Mouse (Mus musculus): ENCODE measurements at regions not wholly inside any gene's neighbourhood (a gene's known extent, or its start where the extent isn't known, plus 50 kb on each side); places are given as distances from the start of the nearest gene placed in this dataset.
"Not testable (repeated sequence)": the region's sequence is repeated elsewhere in the genome, so short reads cannot be mapped to it uniquely, and the experiment has no call there.

GRCm38 (mm10) chrX:17818325-17818724 lies 246.2 kb upstream of the Fundc1 start:
- DNase-seq: no peak

DNA sequence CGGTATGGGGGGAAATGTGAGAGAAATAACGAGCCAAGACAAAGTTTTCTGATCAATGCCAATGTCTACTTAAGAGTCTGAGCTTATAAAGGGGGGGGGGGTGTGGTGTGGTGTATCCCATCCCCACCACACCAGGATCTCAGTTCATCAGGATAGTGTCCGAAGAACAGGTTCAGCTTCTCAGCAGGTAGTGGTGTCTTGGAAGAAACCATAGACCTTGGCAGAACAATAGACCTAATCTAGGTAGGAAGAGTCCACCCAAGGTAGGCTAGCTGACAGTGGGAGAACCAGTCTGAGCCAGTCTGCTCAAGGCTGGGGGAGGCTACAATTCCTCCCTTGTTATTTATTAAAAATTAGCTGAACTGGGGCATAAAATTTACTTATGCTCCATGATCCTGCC lies 245.5 kb upstream of the Fundc1 start:
- no peak for DNase-seq

DNA sequence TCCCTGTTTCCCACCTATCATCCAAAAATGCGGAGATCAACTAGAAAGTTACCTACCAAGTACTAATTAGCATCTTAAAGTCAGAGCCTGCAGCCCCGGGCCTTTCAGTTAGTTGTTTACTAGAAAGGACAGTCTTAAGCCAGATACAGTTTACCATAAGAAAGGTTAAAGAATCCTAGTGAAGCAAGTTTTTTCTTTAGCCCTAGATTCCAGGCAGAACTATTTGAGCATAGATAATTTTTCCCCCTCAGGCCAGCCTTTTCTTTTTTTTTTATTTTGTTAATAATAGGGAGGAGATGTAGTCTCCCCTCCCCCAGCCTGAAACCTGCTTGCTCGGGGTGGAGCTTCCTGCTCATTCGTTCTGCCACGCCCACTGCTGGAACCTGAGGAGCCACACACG lies 215.9 kb upstream of the Fundc1 start:
- DNase-seq: not testable (repeated sequence)

GRCm38 (mm10) chrX:17775886-17776285 lies 203.8 kb upstream of the Fundc1 start:
- no peak for DNase-seq

DNA sequence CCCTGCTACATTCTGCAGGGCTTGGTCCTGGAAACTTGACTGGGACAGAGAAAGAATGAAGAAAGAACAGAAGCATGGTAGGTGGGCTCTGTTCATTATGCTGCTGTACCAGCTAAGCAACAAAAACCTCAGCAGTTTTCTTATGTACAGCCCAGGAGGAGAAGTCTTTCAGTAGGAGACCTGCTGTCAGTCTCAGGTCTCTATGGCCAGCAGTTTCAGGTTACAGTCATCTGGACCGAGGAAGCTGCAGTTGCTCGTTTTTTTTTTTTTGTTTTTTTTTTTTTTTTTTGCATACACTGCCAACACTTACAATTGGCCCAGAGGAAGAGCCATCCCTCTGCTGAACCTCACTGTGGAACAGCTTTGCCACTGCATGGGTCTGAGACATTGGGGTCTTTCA lies 180.7 kb upstream of the Fundc1 start:
- no peak for DNase-seq

- DNase-seq: no peak
Observed at GRCm38 (mm10) chrX:17751466-17751865, 179.3 kb upstream of the Fundc1 start.

GRCm38 (mm10) chrX:17730233-17730632 lies 158.1 kb upstream of the Fundc1 start:
- DNase-seq: no peak

- no peak for DNase-seq
Observed at GRCm38 (mm10) chrX:17725780-17726220, 153.7 kb upstream of the Fundc1 start.

DNA sequence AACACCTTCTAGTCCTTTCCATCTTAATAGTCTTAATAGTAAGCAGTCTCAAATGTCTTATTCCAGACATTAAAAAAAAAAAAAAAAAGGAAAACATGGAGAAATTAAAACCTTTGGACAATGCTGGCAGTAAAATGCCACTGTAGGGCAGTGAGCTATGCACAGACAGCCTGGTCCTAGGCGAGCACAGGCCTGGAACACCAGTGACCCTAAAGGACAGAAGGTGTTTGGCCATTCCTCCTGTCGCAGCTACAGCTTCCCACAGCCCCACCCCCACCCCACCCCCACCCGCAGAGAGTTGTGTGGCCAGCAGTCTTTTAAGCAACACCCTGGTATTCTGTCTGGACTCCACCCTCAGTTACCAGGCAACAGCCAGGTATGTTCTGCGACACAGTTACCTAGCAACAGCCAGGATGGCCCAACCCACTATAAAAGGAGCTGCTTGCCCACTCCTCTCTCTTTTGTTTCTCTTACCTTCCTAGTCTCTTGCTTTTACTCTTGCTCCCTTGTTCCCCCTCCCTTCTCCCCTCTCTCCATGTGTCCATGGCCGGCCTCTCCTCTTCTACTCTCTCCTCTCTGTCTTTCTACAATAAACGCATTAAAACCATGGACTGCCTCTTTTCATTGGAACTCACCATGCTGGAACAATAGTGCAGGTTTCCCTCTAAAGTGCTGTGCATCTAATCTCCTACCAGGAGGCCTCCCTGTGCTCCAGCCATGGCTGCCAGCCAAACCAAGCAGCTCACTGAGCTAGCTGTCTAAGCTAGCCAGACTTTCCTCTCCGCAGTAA lies 153.1 kb upstream of the Fundc1 start:
- peak in 1 of 2 experiments; percentile 7 for DNase-seq

GRCm38 (mm10) chrX:17724398-17724797 lies 152.3 kb upstream of the Fundc1 start:
- no peak for DNase-seq

- DNase-seq: not testable (repeated sequence)
Observed at GRCm38 (mm10) chrX:17721866-17722625, 149.9 kb upstream of the Fundc1 start.

- DNase-seq: no peak
Observed at GRCm38 (mm10) chrX:17714534-17714933, 142.4 kb upstream of the Fundc1 start.

GRCm38 (mm10) chrX:17712919-17713318 lies 140.8 kb upstream of the Fundc1 start:
- DNase-seq: no peak

DNA sequence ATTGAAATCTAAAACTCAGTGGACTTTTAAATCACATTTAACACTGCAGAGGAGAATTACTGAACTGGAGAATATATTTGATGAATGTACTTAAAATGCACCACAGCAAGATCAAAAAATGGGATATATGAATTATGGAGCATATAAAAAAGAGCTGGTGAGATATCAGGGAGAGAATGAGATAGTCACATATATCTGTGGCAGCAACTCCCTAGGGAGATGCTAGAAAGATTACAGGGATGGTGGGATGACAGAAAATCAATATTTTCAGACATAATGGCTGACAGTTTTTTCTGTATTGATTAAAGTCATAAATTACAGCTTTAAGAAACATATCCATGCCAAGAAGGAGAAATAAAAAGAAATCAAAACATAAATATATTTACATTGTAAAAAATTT lies 140.3 kb upstream of the Fundc1 start:
- DNase-seq: no peak

Data from heart, adult 18-20 months (tissue).